Mouse (Mus musculus): ENCODE results near the gene Amtn.
A peak's percentile ranks its signal among the peaks of the same experiment; 100 is the strongest.
"Not testable (repeated sequence)": the region's sequence is repeated elsewhere in the genome, so short reads cannot be mapped to it uniquely, and the experiment has no call there.

Amtn gene

DNA sequence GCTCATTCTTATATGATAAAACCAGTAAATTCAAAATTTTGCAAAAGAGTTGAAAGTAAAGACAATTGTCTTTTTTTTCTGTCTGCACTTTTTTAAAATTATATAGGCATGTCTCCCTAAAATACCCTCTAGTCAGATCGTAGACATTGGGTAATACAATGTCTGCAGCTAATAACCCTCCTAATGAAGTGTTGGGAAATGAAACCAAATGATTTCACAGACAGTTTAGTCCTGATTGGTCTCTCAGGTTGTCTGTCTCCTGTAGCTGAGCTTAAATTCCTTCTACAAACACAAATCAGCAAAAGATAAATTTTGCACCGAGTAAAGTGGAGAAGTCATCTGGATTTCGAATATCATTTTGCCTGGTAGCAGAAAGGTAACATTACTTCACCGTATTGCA is at the start of gene Amtn:
Gene Amtn, plus strand, starts transcription at position 301 of the 400 bp plus-strand sequence.
- no peak for DNase-seq (ENCODE audit: low spot score in 2 of 2)

DNA sequence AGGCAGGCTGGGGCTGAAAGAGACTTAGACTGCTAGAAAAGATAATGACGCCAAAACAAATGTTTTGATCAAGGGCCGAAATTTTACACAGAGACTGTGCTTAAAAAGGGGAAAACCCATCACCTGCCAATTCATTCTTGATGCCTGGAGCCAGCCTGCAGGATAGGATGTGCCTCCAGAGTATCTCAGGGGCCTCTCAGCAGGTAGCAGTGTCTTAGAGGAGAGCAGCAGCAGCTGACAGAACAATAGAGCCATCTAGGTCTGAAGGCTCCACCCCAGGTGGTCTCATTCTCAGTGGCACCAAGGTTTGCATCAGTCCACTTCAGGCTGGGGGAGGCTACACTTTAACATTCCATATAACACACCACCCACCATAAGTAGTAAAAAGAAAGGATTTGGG is 27.4 kb upstream of the Amtn start:
- not testable (repeated sequence) for DNase-seq (ENCODE audit: low spot score in 2 of 2)

GRCm38 (mm10) chr5:88364768-88365167 is 11.1 kb upstream of the Amtn start:
- no peak for DNase-seq (ENCODE audit: low spot score in 2 of 2)

DNA sequence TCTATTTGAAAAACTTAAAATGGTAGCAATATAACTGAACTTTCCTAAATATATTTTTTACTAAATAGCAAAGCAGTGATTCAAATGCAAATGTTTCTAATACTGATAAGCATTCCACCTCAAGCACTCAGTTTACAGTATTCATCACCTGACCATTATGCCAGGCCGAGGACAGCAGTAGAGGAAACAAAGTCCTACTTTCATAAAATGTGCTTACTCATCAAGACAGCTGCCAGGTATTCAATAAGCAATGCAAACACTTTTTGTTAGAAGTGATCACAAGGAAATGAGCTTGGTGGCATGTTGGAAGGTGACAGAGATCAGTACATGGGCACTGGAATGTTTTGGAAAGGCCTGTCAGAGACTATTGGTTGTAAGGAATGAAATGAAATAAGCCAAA is 9.0 kb upstream of the Amtn start:
- DNase-seq (ENCODE audit: low spot score in 2 of 2): no peak

GRCm38 (mm10) chr5:88370578-88371232 is 5.2 kb upstream of the Amtn start:
- DNase-seq (ENCODE audit: low spot score in 2 of 2): no peak

DNA sequence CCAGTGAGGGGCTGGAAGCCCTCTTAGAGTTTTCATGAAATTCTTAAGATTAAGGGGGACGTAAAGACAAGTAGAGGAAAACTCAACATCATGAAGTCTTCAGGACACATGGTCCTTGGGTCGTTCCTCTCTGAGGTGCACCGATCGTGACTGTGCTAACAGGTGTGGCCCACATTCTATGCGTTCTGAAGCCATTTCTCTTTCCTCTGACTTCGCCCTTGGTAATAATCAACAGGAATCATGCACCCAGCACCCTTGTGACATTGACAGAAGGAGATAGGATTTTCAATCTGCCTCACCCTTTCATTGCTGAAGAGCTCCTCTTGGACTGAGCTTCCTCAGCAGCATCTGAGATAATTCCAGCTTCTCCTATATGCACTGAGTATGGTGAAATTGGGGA is 3.3 kb upstream of the Amtn start:
- no peak for DNase-seq (ENCODE audit: low spot score in 2 of 2)

- not testable (repeated sequence) for DNase-seq (ENCODE audit: low spot score in 2 of 2)
Measured at GRCm38 (mm10) chr5:88391960-88392359, 16.1 kb downstream of the Amtn start.

DNA sequence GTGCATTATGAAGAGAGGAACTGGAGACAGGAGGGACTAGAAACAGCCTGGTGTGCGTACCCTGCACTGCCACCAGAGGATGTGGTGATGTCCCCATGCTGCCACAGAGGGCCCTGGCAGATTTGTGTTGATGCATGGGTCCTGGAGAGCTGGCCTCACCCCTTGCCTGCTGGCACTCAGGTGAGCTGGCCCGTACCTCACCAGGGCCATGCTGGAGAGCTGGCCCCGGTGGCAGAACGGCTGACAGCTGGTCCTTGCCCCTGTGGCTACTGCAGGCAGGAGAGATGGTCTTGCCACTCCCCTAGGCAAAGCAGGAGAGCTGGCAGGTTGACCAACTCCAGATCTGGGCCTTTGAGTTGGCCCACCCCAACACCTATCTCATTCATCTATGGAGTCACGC is 22.7 kb downstream of the Amtn start:
- no peak for DNase-seq (ENCODE audit: low spot score in 2 of 2)

GRCm38 (mm10) chr5:88399849-88400248 is 23.9 kb downstream of the Amtn start:
- peak; percentile 2 to 20 for DNase-seq (ENCODE audit: low spot score in 2 of 2)

GRCm38 (mm10) chr5:88401464-88401863 is 25.6 kb downstream of the Amtn start:
- no peak for DNase-seq (ENCODE audit: low spot score in 2 of 2)

DNA sequence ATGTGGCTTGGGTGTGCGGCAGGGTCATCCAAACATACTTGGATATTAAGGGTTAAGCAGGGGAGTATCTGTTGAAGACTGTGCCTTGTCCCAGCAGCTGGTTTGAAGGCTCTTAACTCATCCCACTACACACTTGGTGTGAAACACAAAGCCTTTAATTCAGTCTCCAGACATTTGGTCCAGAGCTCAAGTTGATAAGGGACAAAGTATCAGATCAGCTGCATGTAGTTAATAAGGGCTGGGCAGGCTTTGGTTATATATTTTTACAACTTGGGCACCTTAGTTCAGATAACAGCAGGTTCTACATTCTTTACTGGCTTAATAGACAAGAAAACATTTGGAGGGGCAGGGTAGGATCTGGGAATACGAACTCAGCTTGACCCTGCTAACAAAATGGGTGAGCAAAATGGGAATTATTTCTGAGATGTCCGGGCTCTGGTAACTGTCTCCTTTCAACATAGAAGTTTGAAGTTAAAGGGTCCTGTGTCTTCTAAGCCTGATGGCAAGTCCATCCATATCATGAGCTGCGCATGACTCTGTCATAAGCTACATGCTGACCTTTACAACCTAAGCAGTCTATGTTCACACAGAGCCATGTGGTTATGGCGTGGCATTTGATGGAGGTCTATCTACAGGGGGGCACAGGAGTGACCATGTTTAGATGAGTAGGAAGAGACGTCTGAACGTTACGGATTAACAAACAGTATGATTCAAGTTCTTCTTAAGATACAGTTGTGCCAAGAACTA is 44.6 kb downstream of the Amtn start:
- no peak for DNase-seq (ENCODE audit: low spot score in 2 of 2)

DNA sequence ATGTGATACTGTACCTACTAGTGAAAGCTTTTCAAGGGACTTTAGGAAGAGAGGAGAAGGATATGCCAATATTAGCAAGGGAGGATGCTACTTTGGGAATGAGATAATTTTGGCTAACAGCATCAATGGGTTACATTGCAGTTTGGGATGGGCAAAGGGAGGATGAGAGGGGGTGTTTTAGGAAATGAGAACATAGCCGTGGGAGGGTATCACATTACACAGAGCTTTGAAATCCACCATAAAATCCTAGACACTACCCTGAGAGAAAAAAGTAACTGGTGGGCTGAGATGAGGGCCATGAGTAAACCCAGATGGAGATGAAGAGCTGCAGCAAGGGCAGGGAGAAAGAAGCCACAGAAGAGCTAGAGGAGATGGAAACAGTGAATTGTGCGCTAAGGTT is 49.0 kb downstream of the Amtn start:
- not testable (repeated sequence) for DNase-seq (ENCODE audit: low spot score in 2 of 2)

GRCm38 (mm10) chr5:88426753-88427152 is 50.8 kb downstream of the Amtn start:
- no peak for DNase-seq (ENCODE audit: low spot score in 2 of 2)

Data from spleen, postnatal 36 days (tissue).